Mouse (Mus musculus): ENCODE data around the gene Olfr1136. TPM values are rescaled to one million over a fixed set of nuclear protein-coding genes. Genes with fewer than 3 reads are reported as not detected.

Gene Olfr1136
- polyA plus RNA-seq (2015; fragmentation: Illumina TruSeq; extraction: RNeasy Lipid Tissue Mini Kit (QIAGEN cat#74804); ENCODE audit: insufficient read depth, low read depth, low replicate concordance): not detected

DNA sequence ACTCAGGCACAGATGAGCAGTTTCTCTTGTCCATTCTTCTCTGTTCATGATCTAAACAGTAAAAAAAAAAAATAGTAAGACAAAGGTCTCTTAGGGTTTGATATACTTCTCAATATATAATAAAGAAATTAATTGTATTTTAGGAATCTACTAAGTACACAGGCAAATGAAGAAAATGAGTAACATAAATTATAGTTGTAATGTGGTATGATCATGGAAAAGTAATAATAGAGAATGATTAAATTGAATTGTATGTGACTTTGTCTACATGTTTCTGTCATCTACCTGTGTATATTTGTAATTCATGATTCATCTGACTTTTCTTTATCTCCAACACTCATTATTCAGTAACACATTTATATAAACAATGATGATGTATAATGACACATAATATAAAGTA lies at the start of gene Olfr1136:
Gene Olfr1136, minus strand, starts transcription at position 101 of the 400 bp plus-strand sequence.

DNA sequence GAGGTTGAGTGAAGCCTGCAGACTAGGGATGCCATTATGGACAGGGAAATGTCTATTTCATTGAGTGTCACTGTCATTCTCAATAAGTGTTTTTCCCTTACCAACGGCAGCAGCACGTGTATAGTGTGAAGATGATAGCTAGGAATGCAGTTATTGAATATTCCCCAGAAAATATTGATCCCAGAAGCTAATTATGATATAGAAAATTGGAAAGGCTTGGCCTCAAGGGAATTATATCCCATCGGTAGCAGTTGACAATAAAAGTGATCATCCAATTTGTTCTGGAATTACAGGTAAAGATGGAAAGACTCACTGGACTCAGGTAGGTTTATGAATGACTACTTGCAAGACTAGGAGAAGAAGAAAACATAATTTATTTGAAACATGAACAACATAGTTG lies 49.7 kb upstream of the Olfr1136 start, which contains the start of gene Olfr1140:
Gene Olfr1140, plus strand, starts transcription at position 301 of the 400 bp plus-strand sequence.

GRCm38 (mm10) chr2:87739878-87740277 lies 46.1 kb upstream of the Olfr1136 start, which contains the start of gene Olfr1138:
Olfr1138 (minus strand) TSS chr2:87739978.

DNA sequence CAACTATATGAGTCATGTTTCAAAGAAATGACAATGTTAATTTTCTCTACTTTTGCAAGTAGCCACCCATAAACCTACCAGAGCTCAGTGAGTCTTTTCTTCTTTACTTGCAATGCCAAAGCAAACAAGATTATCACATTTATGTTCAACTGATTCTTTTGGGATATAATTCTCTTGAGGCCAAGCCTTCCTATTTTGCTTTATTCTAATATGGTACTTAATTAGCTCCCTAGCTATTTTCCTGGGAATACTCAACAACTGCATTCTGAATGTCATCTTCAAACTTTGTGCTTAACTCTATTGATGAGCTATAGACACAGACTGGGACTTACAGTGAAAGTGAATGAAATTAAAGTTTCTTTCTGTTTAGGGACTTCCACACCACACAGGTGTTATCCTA lies 19.3 kb upstream of the Olfr1136 start, which contains the start of gene Olfr1137:
Gene Olfr1137, minus strand, starts transcription at position 101 of the 400 bp plus-strand sequence.

GRCm38 (mm10) chr2:87673564-87673963 lies 20.2 kb downstream of the Olfr1136 start, which contains the start of gene Olfr1135:
Olfr1135 (minus strand) TSS chr2:87673664.

GRCm38 (mm10) chr2:87658360-87658759 lies 35.4 kb downstream of the Olfr1136 start, which contains the start of gene Olfr1134:
Olfr1134 (minus strand) TSS chr2:87658460.

GRCm38 (mm10) chr2:87647274-87647673 lies 46.5 kb downstream of the Olfr1136 start, which contains the start of gene Olfr1133:
Olfr1133 (minus strand) TSS chr2:87647374.

Other genes with a start within 250 kb of the Olfr1136 start
- gene Olfr1126, start 240.0 kb downstream of the Olfr1136 start, polyA plus RNA-seq (2015; fragmentation: Illumina TruSeq; extraction: RNeasy Lipid Tissue Mini Kit (QIAGEN cat#74804); ENCODE audit: insufficient read depth, low read depth, low replicate concordance): not detected
- gene Pramel7, start 196.9 kb downstream of the Olfr1136 start, polyA plus RNA-seq (2015; fragmentation: Illumina TruSeq; extraction: RNeasy Lipid Tissue Mini Kit (QIAGEN cat#74804); ENCODE audit: insufficient read depth, low read depth, low replicate concordance): not detected
- gene Pramel6, start 187.4 kb downstream of the Olfr1136 start, polyA plus RNA-seq (2015; fragmentation: Illumina TruSeq; extraction: RNeasy Lipid Tissue Mini Kit (QIAGEN cat#74804); ENCODE audit: insufficient read depth, low read depth, low replicate concordance): not detected
- gene Olfr153, start 162.2 kb downstream of the Olfr1136 start, polyA plus RNA-seq (2015; fragmentation: Illumina TruSeq; extraction: RNeasy Lipid Tissue Mini Kit (QIAGEN cat#74804); ENCODE audit: insufficient read depth, low read depth, low replicate concordance): not detected
- not detected for gene Olfr1128, start 148.4 kb downstream of the Olfr1136 start, polyA plus RNA-seq (2015; fragmentation: Illumina TruSeq; extraction: RNeasy Lipid Tissue Mini Kit (QIAGEN cat#74804); ENCODE audit: insufficient read depth, low read depth, low replicate concordance)
- gene Olfr1129, start 120.0 kb downstream of the Olfr1136 start, polyA plus RNA-seq (2015; fragmentation: Illumina TruSeq; extraction: RNeasy Lipid Tissue Mini Kit (QIAGEN cat#74804); ENCODE audit: insufficient read depth, low read depth, low replicate concordance): not detected
- gene Olfr1130, start 87.7 kb downstream of the Olfr1136 start, polyA plus RNA-seq (2015; fragmentation: Illumina TruSeq; extraction: RNeasy Lipid Tissue Mini Kit (QIAGEN cat#74804); ENCODE audit: insufficient read depth, low read depth, low replicate concordance): not detected
- gene Olfr1131, start 66.8 kb downstream of the Olfr1136 start, polyA plus RNA-seq (2015; fragmentation: Illumina TruSeq; extraction: RNeasy Lipid Tissue Mini Kit (QIAGEN cat#74804); ENCODE audit: insufficient read depth, low read depth, low replicate concordance): not detected
- not detected for gene Olfr1132, start 56.4 kb downstream of the Olfr1136 start, polyA plus RNA-seq (2015; fragmentation: Illumina TruSeq; extraction: RNeasy Lipid Tissue Mini Kit (QIAGEN cat#74804); ENCODE audit: insufficient read depth, low read depth, low replicate concordance)
- gene Olfr1133, start 46.6 kb downstream of the Olfr1136 start, polyA plus RNA-seq (2015; fragmentation: Illumina TruSeq; extraction: RNeasy Lipid Tissue Mini Kit (QIAGEN cat#74804); ENCODE audit: insufficient read depth, low read depth, low replicate concordance): not detected
- gene Olfr1134, start 35.5 kb downstream of the Olfr1136 start, polyA plus RNA-seq (2015; fragmentation: Illumina TruSeq; extraction: RNeasy Lipid Tissue Mini Kit (QIAGEN cat#74804); ENCODE audit: insufficient read depth, low read depth, low replicate concordance): not detected
- gene Olfr1135, start 20.3 kb downstream of the Olfr1136 start, polyA plus RNA-seq (2015; fragmentation: Illumina TruSeq; extraction: RNeasy Lipid Tissue Mini Kit (QIAGEN cat#74804); ENCODE audit: insufficient read depth, low read depth, low replicate concordance): not detected
- not detected for gene Olfr1137, start 19.2 kb upstream of the Olfr1136 start, polyA plus RNA-seq (2015; fragmentation: Illumina TruSeq; extraction: RNeasy Lipid Tissue Mini Kit (QIAGEN cat#74804); ENCODE audit: insufficient read depth, low read depth, low replicate concordance)
- gene Olfr1138, start 46.0 kb upstream of the Olfr1136 start, polyA plus RNA-seq (2015; fragmentation: Illumina TruSeq; extraction: RNeasy Lipid Tissue Mini Kit (QIAGEN cat#74804); ENCODE audit: insufficient read depth, low read depth, low replicate concordance): not detected
- not detected for gene Olfr1140, start 49.8 kb upstream of the Olfr1136 start, polyA plus RNA-seq (2015; fragmentation: Illumina TruSeq; extraction: RNeasy Lipid Tissue Mini Kit (QIAGEN cat#74804); ENCODE audit: insufficient read depth, low read depth, low replicate concordance)
- not detected for gene Olfr1141, start 60.0 kb upstream of the Olfr1136 start, polyA plus RNA-seq (2015; fragmentation: Illumina TruSeq; extraction: RNeasy Lipid Tissue Mini Kit (QIAGEN cat#74804); ENCODE audit: insufficient read depth, low read depth, low replicate concordance)
- gene Olfr152, start 85.5 kb upstream of the Olfr1136 start, polyA plus RNA-seq (2015; fragmentation: Illumina TruSeq; extraction: RNeasy Lipid Tissue Mini Kit (QIAGEN cat#74804); ENCODE audit: insufficient read depth, low read depth, low replicate concordance): not detected
- not detected for gene Olfr1143, start 106.6 kb upstream of the Olfr1136 start, polyA plus RNA-seq (2015; fragmentation: Illumina TruSeq; extraction: RNeasy Lipid Tissue Mini Kit (QIAGEN cat#74804); ENCODE audit: insufficient read depth, low read depth, low replicate concordance)
- not detected for gene Olfr1145, start 115.9 kb upstream of the Olfr1136 start, polyA plus RNA-seq (2015; fragmentation: Illumina TruSeq; extraction: RNeasy Lipid Tissue Mini Kit (QIAGEN cat#74804); ENCODE audit: insufficient read depth, low read depth, low replicate concordance)
- not detected for gene Olfr1148, start 136.6 kb upstream of the Olfr1136 start, polyA plus RNA-seq (2015; fragmentation: Illumina TruSeq; extraction: RNeasy Lipid Tissue Mini Kit (QIAGEN cat#74804); ENCODE audit: insufficient read depth, low read depth, low replicate concordance)
- not detected for gene Olfr1150-ps1, start 150.0 kb upstream of the Olfr1136 start, polyA plus RNA-seq (2015; fragmentation: Illumina TruSeq; extraction: RNeasy Lipid Tissue Mini Kit (QIAGEN cat#74804); ENCODE audit: insufficient read depth, low read depth, low replicate concordance)
- not detected for gene Olfr1151, start 161.9 kb upstream of the Olfr1136 start, polyA plus RNA-seq (2015; fragmentation: Illumina TruSeq; extraction: RNeasy Lipid Tissue Mini Kit (QIAGEN cat#74804); ENCODE audit: insufficient read depth, low read depth, low replicate concordance)
- not detected for gene Olfr1152, start 172.5 kb upstream of the Olfr1136 start, polyA plus RNA-seq (2015; fragmentation: Illumina TruSeq; extraction: RNeasy Lipid Tissue Mini Kit (QIAGEN cat#74804); ENCODE audit: insufficient read depth, low read depth, low replicate concordance)
- not detected for gene Olfr1153, start 201.0 kb upstream of the Olfr1136 start, polyA plus RNA-seq (2015; fragmentation: Illumina TruSeq; extraction: RNeasy Lipid Tissue Mini Kit (QIAGEN cat#74804); ENCODE audit: insufficient read depth, low read depth, low replicate concordance)
- gene Olfr1154, start 211.2 kb upstream of the Olfr1136 start, polyA plus RNA-seq (2015; fragmentation: Illumina TruSeq; extraction: RNeasy Lipid Tissue Mini Kit (QIAGEN cat#74804); ENCODE audit: insufficient read depth, low read depth, low replicate concordance): not detected

Measured in pancreas, adult 10 weeks (tissue).